Mouse (Mus musculus): ENCODE data around the gene Klk10. TPM values are rescaled to one million over a fixed set of nuclear protein-coding genes. Genes with fewer than 3 reads are reported as not detected.

Klk10 gene
- 0.10 and 0.51 TPM in 2 replicates for polyA plus RNA-seq (2015; fragmentation: Nextera tagmentation; extraction: Ambion mirVana)

- Histone ChIP-seq H3K27me3 (replicated peaks) (peaks cover 6% of the 10 kb centered on the region), H3K9ac (replicated peaks) (no peak within 1 kb of the TSS), H3K4me2 (no peak within 1 kb of the TSS), H3K4me1 (peaks cover 5% of the 10 kb centered on the region; the same call in 1 of the 2 replicates), H3K9me3 (replicated peaks) (no peaks in the 10 kb centered on the region), H3K36me3 (no peaks in the 10 kb centered on the region), H3K27ac (replicated peaks) (no peak within 1 kb of the TSS), H3K4me3 (replicated peaks) (no peak within 1 kb of the TSS)
- ATAC-seq (ENCODE audit: low FRiP score): no peak
- WGBS: 45% methylated on average over 5 of the region's 5 CpGs
Measured at GRCm38 (mm10) chr7:43780746-43781145, at the start of gene Klk10. Klk10 (plus strand) TSS chr7:43781035.

GRCm38 (mm10) chr7:43747788-43748187 lies 33.0 kb upstream of the Klk10 start:
- H3K36me3 ChIP-seq: no peaks in the 10 kb centered on the region
- no peak overlapping the region for H3K4me2 ChIP-seq
- no peaks in the 10 kb centered on the region for H3K9me3 ChIP-seq (replicated peaks)
- H3K9ac ChIP-seq (replicated peaks): no peak overlapping the region
- H3K4me3 ChIP-seq (replicated peaks): no peak overlapping the region
- no peaks in the 10 kb centered on the region for H3K27me3 ChIP-seq (replicated peaks)
- ATAC-seq (ENCODE audit: low FRiP score): no peak
- 0 out of 2 replicates have a peak, but pooled peaks cover 2% of the 10 kb centered on the region for H3K4me1 ChIP-seq
- 58% methylated on average over 1 of the region's 1 CpGs for WGBS
- no peak overlapping the region for H3K27ac ChIP-seq (replicated peaks)

GRCm38 (mm10) chr7:43752806-43753205 lies 28.0 kb upstream of the Klk10 start:
- no peaks in the 10 kb centered on the region for H3K36me3 ChIP-seq
- no peaks in the 10 kb centered on the region for H3K9me3 ChIP-seq (replicated peaks)
- no peak overlapping the region for H3K4me2 ChIP-seq
- no peak overlapping the region for H3K4me3 ChIP-seq (replicated peaks)
- WGBS: 68% methylated on average over 2 of the region's 2 CpGs
- no peak overlapping the region for H3K9ac ChIP-seq (replicated peaks)
- no peaks in the 10 kb centered on the region for H3K4me1 ChIP-seq
- H3K27ac ChIP-seq (replicated peaks): no peak overlapping the region
- no peaks in the 10 kb centered on the region for H3K27me3 ChIP-seq (replicated peaks)
- ATAC-seq (ENCODE audit: low FRiP score): no peak

GRCm38 (mm10) chr7:43766484-43766883 lies 14.4 kb upstream of the Klk10 start:
- 57% methylated on average over 8 of the region's 8 CpGs for WGBS
- no peaks in the 10 kb centered on the region for H3K36me3 ChIP-seq
- no peaks in the 10 kb centered on the region for H3K27me3 ChIP-seq (replicated peaks)
- no peak overlapping the region for H3K4me2 ChIP-seq
- ATAC-seq (ENCODE audit: low FRiP score): no peak
- no peak overlapping the region for H3K9ac ChIP-seq (replicated peaks)
- no peaks in the 10 kb centered on the region for H3K9me3 ChIP-seq (replicated peaks)
- no peak overlapping the region for H3K4me3 ChIP-seq (replicated peaks)
- no peak overlapping the region for H3K27ac ChIP-seq (replicated peaks)
- H3K4me1 ChIP-seq: no peaks in the 10 kb centered on the region

GRCm38 (mm10) chr7:43768597-43768996 lies 12.2 kb upstream of the Klk10 start, which contains the start of gene Klk12:
Klk12 (plus strand) TSS chr7:43768897.
- no peak within 1 kb of the TSS for H3K4me2 ChIP-seq
- ATAC-seq (ENCODE audit: low FRiP score): no peak
- no peak within 1 kb of the TSS for H3K4me3 ChIP-seq (replicated peaks)
- no peaks in the 10 kb centered on the region for H3K9me3 ChIP-seq (replicated peaks)
- H3K4me1 ChIP-seq: no peaks in the 10 kb centered on the region
- WGBS: 85% methylated on average over 4 of the region's 4 CpGs
- no peak within 1 kb of the TSS for H3K9ac ChIP-seq (replicated peaks)
- no peak within 1 kb of the TSS for H3K27ac ChIP-seq (replicated peaks)
- H3K36me3 ChIP-seq: no peaks in the 10 kb centered on the region
- no peaks in the 10 kb centered on the region for H3K27me3 ChIP-seq (replicated peaks)

- H3K36me3 ChIP-seq: no peaks in the 10 kb centered on the region
- no peaks in the 10 kb centered on the region for H3K4me1 ChIP-seq
- H3K4me3 ChIP-seq (replicated peaks): no peak overlapping the region
- H3K9ac ChIP-seq (replicated peaks): no peak overlapping the region
- no peaks in the 10 kb centered on the region for H3K27me3 ChIP-seq (replicated peaks)
- 97% methylated on average over 8 of the region's 8 CpGs for WGBS
- ATAC-seq (ENCODE audit: low FRiP score): no peak
- H3K9me3 ChIP-seq (replicated peaks): no peaks in the 10 kb centered on the region
- H3K4me2 ChIP-seq: no peak overlapping the region
- no peak overlapping the region for H3K27ac ChIP-seq (replicated peaks)
Measured at GRCm38 (mm10) chr7:43769636-43770035, 11.2 kb upstream of the Klk10 start.

- Histone ChIP-seq H3K36me3 (no peaks in the 10 kb centered on the region), H3K4me1 (no peaks in the 10 kb centered on the region), H3K27ac (replicated peaks) (no peak overlapping the region), H3K27me3 (replicated peaks) (no peaks in the 10 kb centered on the region), H3K4me3 (replicated peaks) (no peak overlapping the region), H3K4me2 (no peak overlapping the region), H3K9ac (replicated peaks) (no peak overlapping the region), H3K9me3 (replicated peaks) (no peaks in the 10 kb centered on the region)
- no peak; the same call in 1 of the 2 replicates for ATAC-seq (ENCODE audit: low FRiP score)
- 96% methylated on average over 10 of the region's 10 CpGs for WGBS
Measured at GRCm38 (mm10) chr7:43770701-43771100, 10.1 kb upstream of the Klk10 start.

- no peak overlapping the region for H3K4me2 ChIP-seq
- no peak for ATAC-seq (ENCODE audit: low FRiP score)
- H3K4me1 ChIP-seq: no peaks in the 10 kb centered on the region
- no peak overlapping the region for H3K4me3 ChIP-seq (replicated peaks)
- WGBS: 89% methylated on average over 6 of the region's 6 CpGs
- no peak overlapping the region for H3K27ac ChIP-seq (replicated peaks)
- no peaks in the 10 kb centered on the region for H3K27me3 ChIP-seq (replicated peaks)
- H3K9ac ChIP-seq (replicated peaks): no peak overlapping the region
- no peaks in the 10 kb centered on the region for H3K9me3 ChIP-seq (replicated peaks)
- H3K36me3 ChIP-seq: no peaks in the 10 kb centered on the region
Measured at GRCm38 (mm10) chr7:43771916-43772315, 8.9 kb upstream of the Klk10 start.

- no peak overlapping the region for H3K9ac ChIP-seq (replicated peaks)
- no peak overlapping the region for H3K27ac ChIP-seq (replicated peaks)
- no peaks in the 10 kb centered on the region for H3K36me3 ChIP-seq
- no peak for ATAC-seq (ENCODE audit: low FRiP score)
- no peak overlapping the region for H3K4me3 ChIP-seq (replicated peaks)
- H3K27me3 ChIP-seq (replicated peaks): no peaks in the 10 kb centered on the region
- H3K4me2 ChIP-seq: no peak overlapping the region
- no peaks in the 10 kb centered on the region for H3K9me3 ChIP-seq (replicated peaks)
- H3K4me1 ChIP-seq: no peaks in the 10 kb centered on the region
- WGBS: 75% methylated on average over 3 of the region's 3 CpGs
Measured at GRCm38 (mm10) chr7:43772901-43773300, 7.9 kb upstream of the Klk10 start.

- 96% methylated on average over 5 of the region's 5 CpGs for WGBS
- Histone ChIP-seq H3K4me1 (no peaks in the 10 kb centered on the region), H3K4me3 (replicated peaks) (no peak within 1 kb of the TSS), H3K27me3 (replicated peaks) (no peaks in the 10 kb centered on the region), H3K36me3 (no peaks in the 10 kb centered on the region), H3K9ac (replicated peaks) (no peak within 1 kb of the TSS), H3K4me2 (no peak within 1 kb of the TSS), H3K27ac (replicated peaks) (no peak within 1 kb of the TSS), H3K9me3 (replicated peaks) (no peaks in the 10 kb centered on the region)
- ATAC-seq (ENCODE audit: low FRiP score): no peak
Measured at GRCm38 (mm10) chr7:43774364-43774763, 6.5 kb upstream of the Klk10 start, which contains the start of gene Klk11. Klk11 (plus strand) TSS chr7:43774604.

- WGBS: 46% methylated on average over 6 of the region's 6 CpGs
- H3K4me3 ChIP-seq (replicated peaks): no peak overlapping the region
- H3K36me3 ChIP-seq: no peaks in the 10 kb centered on the region
- H3K4me1 ChIP-seq: no peaks in the 10 kb centered on the region
- H3K9ac ChIP-seq (replicated peaks): no peak overlapping the region
- H3K4me2 ChIP-seq: no peak overlapping the region
- H3K9me3 ChIP-seq (replicated peaks): no peaks in the 10 kb centered on the region
- H3K27me3 ChIP-seq (replicated peaks): no peaks in the 10 kb centered on the region
- no peak for ATAC-seq (ENCODE audit: low FRiP score)
- H3K27ac ChIP-seq (replicated peaks): no peak overlapping the region
Measured at GRCm38 (mm10) chr7:43774802-43775201, 6.0 kb upstream of the Klk10 start.

- Histone ChIP-seq H3K27me3 (replicated peaks) (no peaks in the 10 kb centered on the region), H3K4me2 (no peak overlapping the region), H3K4me1 (no peaks in the 10 kb centered on the region), H3K9ac (replicated peaks) (no peak overlapping the region), H3K27ac (replicated peaks) (no peak overlapping the region), H3K36me3 (no peaks in the 10 kb centered on the region), H3K4me3 (replicated peaks) (no peak overlapping the region), H3K9me3 (replicated peaks) (no peaks in the 10 kb centered on the region)
- ATAC-seq (ENCODE audit: low FRiP score): no peak
- 61% methylated on average over 7 of the region's 7 CpGs for WGBS
Measured at GRCm38 (mm10) chr7:43775311-43776057, 5.4 kb upstream of the Klk10 start.
